Mouse (Mus musculus) regulatory T cell (primary cell): ENCODE measurements around the gene Jarid2.

Experiments
- in situ Hi-C: fragments of 300-600 bp; cut with MboI, MseI; formaldehyde crosslinking; loops from one replicate; pipeline ENCODE4 v1.15.1; 2025; ENCODE audit warnings: high pct_unique_total_duplicates

Gene Jarid2

DNA sequence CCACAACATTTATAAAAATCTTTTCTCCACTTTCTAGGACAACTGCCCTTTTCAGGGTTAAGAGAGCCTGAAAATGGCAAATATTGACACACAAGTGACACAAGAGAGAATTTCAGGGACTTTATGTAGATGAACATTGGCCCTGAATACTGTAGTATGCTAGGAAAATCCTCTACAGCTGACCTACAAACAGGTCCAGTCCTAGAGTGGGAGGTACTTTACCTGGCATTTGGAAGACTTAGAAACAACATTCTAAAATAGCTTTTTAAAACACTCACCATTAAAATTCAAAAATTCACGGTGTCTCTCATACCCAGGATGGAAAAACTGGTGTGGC, 224.9 kb downstream of the Jarid2 start:
- in situ Hi-C loops, result no loop called here

DNA sequence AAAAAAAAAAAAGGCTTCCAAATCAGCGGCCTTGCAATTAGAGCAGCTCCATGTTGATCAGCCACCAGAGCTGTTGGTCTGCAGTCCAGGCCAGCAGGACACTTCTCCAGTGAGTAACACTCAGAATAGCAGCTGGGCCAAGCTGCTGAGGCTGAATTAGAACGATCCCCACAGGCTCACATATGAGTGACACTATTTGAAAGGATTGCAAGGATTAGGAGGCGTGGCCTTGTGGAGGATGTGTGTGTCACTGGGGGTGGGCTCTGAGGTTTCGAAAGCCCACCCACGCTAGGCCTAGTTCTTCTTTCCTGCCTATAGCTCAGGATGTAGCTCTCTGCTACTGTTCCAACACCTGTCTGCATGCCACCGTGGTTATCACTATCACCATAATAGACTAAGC, 226.5 kb downstream of the Jarid2 start:
- in situ Hi-C loops, result no loop called here

DNA sequence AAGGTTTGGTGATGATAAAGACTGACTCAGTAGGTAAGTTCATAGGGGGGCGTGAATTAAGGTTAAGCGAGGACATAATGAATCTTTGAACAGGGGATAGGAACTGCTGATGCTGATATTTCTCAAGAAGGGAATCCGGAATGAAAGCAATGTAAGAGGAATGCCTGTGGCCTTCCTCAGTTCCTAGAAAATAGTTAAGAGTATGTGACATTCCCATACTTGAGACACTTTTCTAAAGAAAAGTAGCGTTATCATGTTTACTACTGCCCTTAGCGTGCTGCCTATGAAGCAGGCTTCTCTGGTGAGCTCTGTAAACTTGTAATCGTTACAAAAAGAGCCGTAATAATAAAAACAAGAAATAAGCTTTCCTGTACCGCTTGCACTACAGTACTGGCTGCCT, 227.8 kb downstream of the Jarid2 start:
- in situ Hi-C loops, result no loop called here

DNA sequence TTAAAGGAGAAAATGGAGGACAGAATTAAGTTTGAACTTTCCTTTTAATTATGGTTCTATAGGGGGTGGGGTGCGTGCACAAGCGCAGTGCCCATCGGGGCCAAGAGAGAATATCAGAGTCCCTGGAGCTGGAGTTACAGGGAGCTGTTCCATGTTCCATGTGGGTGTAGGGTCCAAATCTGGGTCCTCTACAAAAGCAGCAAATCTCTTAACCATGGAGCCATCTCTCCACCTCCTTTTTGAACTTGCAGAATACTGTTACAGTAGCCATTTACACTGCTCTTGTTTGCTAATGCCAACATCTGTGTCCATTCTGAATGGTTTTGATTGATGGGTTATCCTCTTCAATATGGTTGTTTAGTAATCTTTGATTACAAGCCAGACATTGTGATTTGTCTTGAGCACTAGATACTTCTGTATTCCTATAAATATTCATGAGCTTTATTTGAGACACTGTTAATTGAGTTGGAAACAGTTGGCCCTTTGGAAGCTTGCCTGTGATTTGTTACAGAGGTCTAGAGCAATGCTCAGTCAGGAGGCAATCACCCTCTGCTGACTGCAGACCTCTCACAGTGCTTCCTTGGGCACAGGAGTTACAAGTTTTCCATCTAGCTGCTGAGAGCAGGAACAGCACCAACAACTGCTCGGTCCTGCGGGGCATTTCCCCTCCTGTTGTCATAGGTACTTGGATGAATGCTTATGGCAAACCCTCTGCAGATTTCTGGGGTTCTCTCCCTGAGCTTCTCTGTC, 231.4 kb downstream of the Jarid2 start:
- in situ Hi-C loops, result no loop called here
